Mouse (Mus musculus) forebrain, embryonic 13.5 days (tissue): ENCODE data around the gene Wars2. TPM values are rescaled to one million over a fixed set of nuclear protein-coding genes. Genes with fewer than 3 reads are reported as not detected.

Experiments used
- ATAC-seq: fragments of 200-750 bp; cut with Nextera tagmentation; 2 replicates; pipeline ENCODE4 v1.8.0; 2017
- H3K27ac ChIP-seq: fragments of 300-500 bp; sonication (generic); 2 replicates; pipeline ENCODE4 v1.5.1; 2015; ENCODE audit warnings: inconsistent platforms, mild to moderate bottlenecking, moderate library complexity
- H3K27me3 ChIP-seq: fragments of 300-500 bp; sonication (generic); 2 replicates; pipeline ENCODE4 v1.6.1; 2015; ENCODE audit warnings: mild to moderate bottlenecking, inconsistent platforms
- H3K36me3 ChIP-seq: fragments of 300-500 bp; sonication (generic); 2 replicates; pipeline ENCODE4 v1.6.1; 2015; ENCODE audit warnings: mild to moderate bottlenecking, inconsistent platforms; ENCODE audit not compliant: poor library complexity, severe bottlenecking
- H3K4me1 ChIP-seq: fragments of 300-500 bp; sonication (generic); 2 replicates; pipeline ENCODE4 v1.6.1; 2015; ENCODE audit warnings: inconsistent platforms
- H3K4me2 ChIP-seq: fragments of 300-500 bp; sonication (generic); 2 replicates; pipeline ENCODE4 v1.6.1; 2015; ENCODE audit warnings: inconsistent platforms, mild to moderate bottlenecking, moderate library complexity
- H3K4me3 ChIP-seq: fragments of 300-500 bp; sonication (generic); 2 replicates; pipeline ENCODE4 v1.5.1; 2015; ENCODE audit warnings: mild to moderate bottlenecking, inconsistent platforms
- H3K9ac ChIP-seq: fragments of 300-500 bp; sonication (generic); 2 replicates; pipeline ENCODE4 v1.6.1; 2015; ENCODE audit warnings: mild to moderate bottlenecking, inconsistent platforms
- H3K9me3 ChIP-seq: fragments of 300-500 bp; sonication (generic); replicated peaks from 2 replicates; pipeline ENCODE4 v1.6.1; 2016; ENCODE audit warnings: inconsistent platforms
- WGBS: fragments of 180-500 bp; shearing (Covaris S2); methylation state at CpG from one replicate; pipeline ENCODE4 v1.1.7; 2015; 5-methylcytosine and 5-hydroxymethylcytosine counted together
- microRNA-seq: library from miRNA; unstranded; fragments of <30 nt; microRNA quantifications from one replicate; pipeline ENCODE4, GENCODE M21; 2016
- polyA plus RNA-seq: library from polyadenylated mRNA; unstranded; fragments of >200 nt; fragmentation: Nextera tagmentation; extraction: Ambion mirVana; gene quantifications from 2 replicates; pipeline ENCODE4 v1.2.1, GENCODE M21; 2015

Wars2 gene
- polyA plus RNA-seq, 1 experiment from 2014 or later, result 6.4 TPM

DNA sequence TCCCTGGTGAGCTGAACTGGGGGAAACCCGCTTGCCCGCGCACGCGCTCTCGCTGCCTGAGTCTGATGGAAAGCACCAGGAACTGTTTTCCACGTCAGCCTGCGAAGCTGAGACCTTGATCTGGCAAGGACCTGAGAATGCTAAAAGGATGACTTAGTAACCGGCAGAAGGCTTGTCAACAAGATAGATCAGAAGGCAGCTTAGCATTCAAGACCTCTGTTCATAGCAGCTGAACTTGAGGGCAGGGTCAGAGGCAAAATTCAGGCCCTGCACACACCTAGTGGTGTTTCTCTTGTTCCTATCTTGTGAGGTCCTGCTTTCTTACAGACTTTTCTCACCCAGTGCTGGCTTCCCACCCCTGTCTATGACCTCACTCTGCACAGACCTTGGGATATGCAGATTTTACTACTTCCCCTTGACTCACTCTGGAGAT, 122.6 kb downstream of the Wars2 start:
- no peaks in the 10 kb centered on the region for H3K36me3 ChIP-seq
- peaks cover 95% of the 10 kb centered on the region for H3K27me3 ChIP-seq
- H3K4me2 ChIP-seq, result no peak overlapping the region
- H3K9ac ChIP-seq, result no peak overlapping the region
- ATAC-seq, result no peak
- 8% methylated on average over 9 of the region's 9 CpGs for WGBS
- no peaks in the 10 kb centered on the region for H3K9me3 ChIP-seq
- no peaks in the 10 kb centered on the region for H3K4me1 ChIP-seq
- H3K4me3 ChIP-seq, result no peak overlapping the region
- no peak overlapping the region for H3K27ac ChIP-seq

DNA sequence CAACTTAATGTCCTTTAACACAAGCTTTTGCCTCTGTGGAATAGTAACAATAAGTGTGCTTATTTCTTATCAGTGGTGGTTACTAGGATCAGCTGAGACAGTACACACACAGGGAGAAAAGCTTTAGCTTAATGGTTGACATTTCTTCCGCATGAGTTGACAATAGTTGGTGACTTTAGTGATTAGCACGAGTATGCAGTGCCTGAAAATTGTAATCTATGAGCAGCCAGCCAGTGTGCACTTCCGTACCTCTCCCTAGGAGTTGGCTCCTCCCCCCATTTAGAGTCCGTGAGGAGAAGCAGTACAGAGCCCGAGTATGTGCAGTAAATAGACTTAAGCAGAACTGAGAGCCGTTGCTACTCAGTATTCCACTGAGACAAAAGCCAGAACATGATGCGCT, 123.8 kb downstream of the Wars2 start:
- Histone ChIP-seq H3K36me3 (no peaks in the 10 kb centered on the region), H3K4me1 (no peaks in the 10 kb centered on the region), H3K27ac (no peak overlapping the region), H3K27me3 (peaks cover 93% of the 10 kb centered on the region), H3K9ac (no peak overlapping the region), H3K4me2 (no peak overlapping the region), H3K4me3 (no peak overlapping the region), H3K9me3 (0 out of 2 replicates have a peak, but pooled peaks cover 3% of the 10 kb centered on the region)
- no peak for ATAC-seq
- WGBS, result 14% methylated on average over 7 of the region's 7 CpGs

DNA sequence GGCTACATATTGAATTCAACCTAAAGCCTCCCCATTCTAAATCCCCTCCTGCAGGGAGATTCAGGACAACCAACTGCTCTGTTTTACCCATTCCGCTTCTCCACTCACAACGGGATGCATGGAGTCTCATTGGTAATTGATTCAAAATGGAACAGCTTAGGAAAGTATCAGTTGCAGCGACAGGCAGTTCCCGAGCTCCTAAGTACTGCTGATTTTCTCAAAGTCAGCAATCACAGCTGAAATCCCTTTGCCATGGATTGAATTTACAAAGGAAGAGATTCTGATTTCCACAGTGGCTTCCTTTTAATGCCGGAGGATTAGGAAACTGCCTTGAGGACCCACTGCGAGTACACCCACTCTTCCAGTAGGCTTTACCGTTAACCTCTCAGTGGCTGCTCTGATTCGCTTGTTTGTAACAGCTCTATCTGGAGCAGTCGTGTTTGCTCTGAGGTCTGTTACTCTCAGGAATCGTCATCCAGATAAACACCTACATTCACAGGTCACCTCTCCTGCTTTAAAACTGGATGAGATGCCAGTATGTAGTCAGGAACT, 126.0 kb downstream of the Wars2 start:
- no peak overlapping the region for H3K4me3 ChIP-seq
- H3K4me2 ChIP-seq, result no peak overlapping the region

DNA sequence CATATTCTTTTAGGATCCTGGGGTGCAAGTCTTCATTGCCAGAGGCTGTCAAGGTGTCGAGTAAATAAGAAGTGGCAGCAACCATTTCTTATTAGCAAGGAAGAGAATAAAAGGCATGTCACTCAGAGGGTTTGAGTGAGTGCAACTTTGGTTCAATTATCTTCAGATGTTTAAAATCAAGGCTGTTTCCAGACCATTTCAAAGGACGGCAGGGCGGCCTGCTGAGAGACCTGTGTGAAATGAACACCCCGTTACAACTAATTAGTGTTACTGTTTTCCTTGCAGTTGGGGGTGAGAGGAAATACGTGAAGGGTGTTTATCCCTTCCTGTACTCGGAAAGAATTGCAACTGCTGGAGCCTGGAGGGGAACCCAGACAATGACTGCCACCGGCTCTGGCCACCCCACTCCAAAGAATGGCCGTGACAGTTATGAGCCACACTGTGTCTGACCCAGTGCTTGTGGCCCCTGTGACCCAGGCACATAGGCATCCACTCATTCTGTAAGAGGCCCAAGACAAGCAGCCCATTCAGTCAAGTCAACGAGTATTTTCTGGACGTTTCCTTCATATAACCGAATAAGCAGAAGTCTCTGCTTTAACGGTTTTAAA, 137.2 kb downstream of the Wars2 start:
- no peak overlapping the region for H3K4me2 ChIP-seq
- no peaks in the 10 kb centered on the region for H3K9me3 ChIP-seq
- H3K27me3 ChIP-seq, result peaks cover 16% of the 10 kb centered on the region
- ATAC-seq, result no peak
- H3K4me1 ChIP-seq, result 0 out of 2 replicates have a peak, but pooled peaks cover 6% of the 10 kb centered on the region
- H3K9ac ChIP-seq, result no peak overlapping the region
- H3K27ac ChIP-seq, result no peak overlapping the region
- 21% methylated on average over 12 of the region's 12 CpGs for WGBS
- H3K4me3 ChIP-seq, result no peak overlapping the region
- no peaks in the 10 kb centered on the region for H3K36me3 ChIP-seq

More for the DNA sequence above, 126.0 kb downstream of the Wars2 start:
- Histone ChIP-seq H3K27ac (no peak overlapping the region), H3K27me3 (peaks cover 79% of the 10 kb centered on the region), H3K9me3 (0 out of 2 replicates have a peak, but pooled peaks cover 3% of the 10 kb centered on the region), H3K4me1 (no peaks in the 10 kb centered on the region), H3K9ac (no peak overlapping the region), H3K36me3 (no peaks in the 10 kb centered on the region)
- WGBS, result 29% methylated on average over 10 of the region's 10 CpGs
- ATAC-seq, result no peak

DNA sequence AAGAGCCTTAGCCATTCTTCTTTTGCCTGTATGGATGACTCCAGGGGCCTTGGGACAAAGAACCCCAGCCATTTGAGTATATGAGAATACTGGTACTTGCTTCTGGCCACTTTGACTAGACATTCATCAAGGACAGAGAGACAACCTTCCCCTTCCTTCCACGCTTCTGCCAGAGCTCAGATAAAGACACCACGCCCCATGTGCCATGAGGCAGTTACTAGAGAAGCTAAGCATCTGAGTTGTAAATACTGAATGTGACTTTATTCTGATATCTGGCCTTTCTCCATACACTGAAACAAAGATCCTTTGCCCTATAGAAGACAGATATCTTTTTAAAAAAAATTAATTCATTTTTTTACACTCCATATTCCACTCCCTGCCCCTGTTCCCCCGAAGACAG, 138.8 kb downstream of the Wars2 start:
- no peak overlapping the region for H3K27ac ChIP-seq
- H3K36me3 ChIP-seq, result no peaks in the 10 kb centered on the region
- no peak for ATAC-seq
- no peak overlapping the region for H3K9ac ChIP-seq
- H3K4me2 ChIP-seq, result no peak overlapping the region
- peaks cover 16% of the 10 kb centered on the region for H3K27me3 ChIP-seq
- WGBS, result 87% methylated on average over 3 of the region's 3 CpGs
- H3K4me1 ChIP-seq, result 0 out of 2 replicates have a peak, but pooled peaks cover 6% of the 10 kb centered on the region
- no peaks in the 10 kb centered on the region for H3K9me3 ChIP-seq
- H3K4me3 ChIP-seq, result no peak overlapping the region

DNA sequence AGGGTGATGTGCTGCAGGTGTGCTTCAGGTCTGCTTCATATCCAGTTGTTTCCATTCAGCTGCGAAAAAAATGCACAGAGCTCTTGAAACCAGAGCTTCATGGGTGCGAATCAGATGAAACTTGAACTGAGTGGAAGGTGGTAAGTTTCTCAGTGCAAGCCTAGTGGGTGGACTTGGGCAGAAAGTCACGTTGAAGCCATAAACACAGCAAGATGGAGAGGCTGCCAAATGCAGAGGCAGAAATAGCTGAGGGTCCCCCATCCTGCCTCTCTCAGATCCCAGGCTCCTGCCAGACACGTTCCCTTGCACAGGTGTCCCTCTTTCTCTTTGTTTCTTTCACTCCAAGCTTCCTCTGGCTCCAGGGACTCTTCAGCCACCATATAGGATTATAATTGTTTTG, 140.6 kb downstream of the Wars2 start:
- Histone ChIP-seq H3K4me1 (0 out of 2 replicates have a peak, but pooled peaks cover 6% of the 10 kb centered on the region), H3K4me2 (no peak overlapping the region), H3K27ac (no peak overlapping the region), H3K9me3 (no peaks in the 10 kb centered on the region), H3K27me3 (peaks cover 12% of the 10 kb centered on the region), H3K4me3 (no peak overlapping the region), H3K9ac (no peak overlapping the region), H3K36me3 (no peaks in the 10 kb centered on the region)
- no peak for ATAC-seq
- WGBS, result 72% methylated on average over 4 of the region's 4 CpGs

DNA sequence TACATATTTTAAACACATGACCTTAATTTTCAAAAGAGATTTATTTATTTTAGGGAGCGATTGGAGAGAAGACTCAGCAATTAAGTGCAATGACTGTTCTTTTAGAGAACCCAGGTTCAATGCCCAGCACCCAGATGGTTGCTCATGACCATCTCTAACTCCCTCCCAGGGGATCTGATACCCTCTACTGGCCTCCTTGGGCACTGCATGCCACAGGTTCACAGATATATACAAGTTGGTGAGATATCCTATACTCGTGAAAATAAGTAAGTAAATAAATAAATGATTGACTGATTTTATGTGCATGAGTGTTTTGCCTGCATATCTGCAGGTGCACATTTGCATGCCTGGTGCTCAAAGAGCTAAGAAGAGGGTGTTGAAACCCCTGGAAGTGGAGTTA, 147.4 kb downstream of the Wars2 start:
- no peak overlapping the region for H3K4me3 ChIP-seq
- H3K9me3 ChIP-seq, result no peaks in the 10 kb centered on the region
- H3K27me3 ChIP-seq, result no peaks in the 10 kb centered on the region
- no peak overlapping the region for H3K9ac ChIP-seq
- no peak overlapping the region for H3K27ac ChIP-seq
- no peaks in the 10 kb centered on the region for H3K36me3 ChIP-seq
- H3K4me1 ChIP-seq, result peaks cover 4% of the 10 kb centered on the region
- no peak for ATAC-seq
- WGBS, result 53% methylated on average over 2 of the region's 2 CpGs
- H3K4me2 ChIP-seq, result no peak overlapping the region

Small RNAs within 50 kb of the gene (microRNA-seq; reads per million reads assigned to microRNA genes)
- gene Mir6481, result not detected

Other genes starting within 250 kb of the Wars2 start
- 0.08 and 0.09 TPM in 2 replicates for gene Hao2, start 247.8 kb upstream of the Wars2 start, polyA plus RNA-seq
- 0.28 and 0.43 TPM in 2 replicates for gene Tbx15, start 99.3 kb downstream of the Wars2 start, polyA plus RNA-seq